Mouse (Mus musculus) embryonic facial prominence, embryonic 15.5 days (tissue): ENCODE data around the gene Map4k2. TPM values are rescaled to one million over a fixed set of nuclear protein-coding genes. Genes with fewer than 3 reads are reported as not detected.

Experiments
- ATAC-seq: fragments of 200-750 bp; cut with Nextera tagmentation; 2 replicates; pipeline ENCODE4 v1.8.0; 2017; ENCODE audit warnings: low read depth, moderate TSS enrichment; ENCODE audit not compliant: insufficient number of reproducible peaks, low FRiP score, low TSS enrichment
- H3K27ac ChIP-seq: fragments of 300-500 bp; sonication (generic); replicated peaks from 2 replicates; pipeline ENCODE4 v1.5.1; 2015; ENCODE audit warnings: mild to moderate bottlenecking, inconsistent platforms
- H3K27me3 ChIP-seq: fragments of 300-500 bp; sonication (generic); 2 replicates; pipeline ENCODE4 v1.6.1; 2015; ENCODE audit warnings: inconsistent platforms
- H3K36me3 ChIP-seq: fragments of 300-500 bp; sonication (generic); 2 replicates; pipeline ENCODE4 v1.6.1; 2015; ENCODE audit warnings: mild to moderate bottlenecking, inconsistent platforms
- H3K4me1 ChIP-seq: fragments of 300-500 bp; sonication (generic); 2 replicates; pipeline ENCODE4 v1.6.1; 2015; ENCODE audit warnings: inconsistent platforms
- H3K4me2 ChIP-seq: fragments of 300-500 bp; sonication (generic); replicated peaks from 2 replicates; pipeline ENCODE4 v1.6.1; 2015; ENCODE audit warnings: mild to moderate bottlenecking, inconsistent platforms
- H3K4me3 ChIP-seq: fragments of 300-500 bp; sonication (generic); replicated peaks from 2 replicates; pipeline ENCODE4 v1.5.1; 2015; ENCODE audit warnings: mild to moderate bottlenecking, inconsistent platforms
- H3K9ac ChIP-seq: fragments of 300-500 bp; sonication (generic); 2 replicates; pipeline ENCODE4 v1.6.1; 2015; ENCODE audit warnings: inconsistent platforms
- H3K9me3 ChIP-seq: fragments of 300-500 bp; sonication (generic); replicated peaks from 2 replicates; pipeline ENCODE4 v1.6.1; 2016; ENCODE audit warnings: inconsistent platforms
- WGBS: fragments of 180-500 bp; shearing (Covaris S2); methylation state at CpG from one replicate; pipeline ENCODE4 v1.1.7; 2015; 5-methylcytosine and 5-hydroxymethylcytosine counted together
- polyA plus RNA-seq: library from polyadenylated mRNA; unstranded; fragments of >200 nt; fragmentation: Nextera tagmentation; extraction: Ambion mirVana; gene quantifications from 2 replicates; pipeline ENCODE4 v1.2.1, GENCODE M21; 2015

Map4k2 gene
- polyA plus RNA-seq, 1 experiment from 2014 or later = 16.7 TPM

DNA sequence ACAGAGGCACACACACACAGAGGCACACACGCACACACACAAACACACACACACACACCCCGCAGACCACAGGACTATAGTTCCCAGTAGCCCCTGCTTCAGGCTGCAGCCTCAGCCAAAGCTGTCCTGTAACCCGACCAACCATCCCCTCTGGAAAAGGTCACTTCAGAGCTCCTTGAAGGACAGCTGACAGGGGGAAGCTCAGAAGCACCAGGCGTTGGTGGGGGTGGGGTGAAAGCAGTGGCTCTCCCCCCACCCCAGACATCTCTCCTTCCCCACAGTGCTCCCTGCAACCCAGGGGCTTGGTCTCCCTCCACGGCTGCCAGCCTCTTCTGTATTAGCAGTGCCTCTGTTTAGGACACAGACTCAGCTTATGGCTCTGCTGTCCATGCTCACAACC, 42.5 kb downstream of the Map4k2 start:
- Histone ChIP-seq H3K9me3 (no peaks in the 10 kb centered on the region), H3K27ac (peak overlapping the region; percentile 60), H3K4me1 (peaks cover 22% of the 10 kb centered on the region), H3K9ac (no peak overlapping the region), H3K4me3 (no peak overlapping the region), H3K4me2 (no peak overlapping the region), H3K27me3 (no peaks in the 10 kb centered on the region), H3K36me3 (peaks cover 9% of the 10 kb centered on the region)
- 30% methylated on average over 5 of the region's 5 CpGs for WGBS
- ATAC-seq = no peak

DNA sequence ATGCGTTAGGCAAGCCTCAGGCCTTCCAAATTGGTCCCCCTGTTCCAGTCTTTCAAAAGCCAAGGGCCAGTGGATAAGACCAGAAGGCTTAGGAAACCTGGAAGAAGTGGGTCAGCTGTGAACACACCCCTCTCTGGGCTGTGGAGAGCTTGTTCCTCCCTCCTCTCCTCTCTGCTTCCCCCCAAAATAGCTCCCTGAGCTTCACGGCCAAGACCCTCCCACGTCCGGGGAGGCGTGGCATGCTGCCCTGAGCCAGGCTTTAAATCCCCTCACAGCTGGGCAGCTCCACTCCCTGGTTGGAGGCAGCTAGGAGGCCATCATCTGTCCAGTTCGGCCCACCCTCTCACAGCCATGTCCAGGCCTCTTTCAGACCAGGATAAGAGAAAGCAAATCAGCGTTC, 43.2 kb downstream of the Map4k2 start, which contains the start of gene Pygm:
Pygm (plus strand) TSS at position 272 of the 400 bp plus-strand sequence.
- Histone ChIP-seq H3K27ac (peak within 1 kb of the TSS; percentile 60), H3K27me3 (0 out of 2 replicates have a peak, but pooled peaks cover 4% of the 10 kb centered on the region), H3K9me3 (no peaks in the 10 kb centered on the region), H3K36me3 (peaks cover 3% of the 10 kb centered on the region), H3K9ac (no peak within 1 kb of the TSS), H3K4me2 (0 out of 2 replicates have a peak within 1 kb of the TSS, but pooled peaks have one; percentile 3), H3K4me1 (peaks cover 25% of the 10 kb centered on the region), H3K4me3 (0 out of 2 replicates have a peak within 1 kb of the TSS, but pooled peaks have one; percentile 1)
- 18% methylated on average over 7 of the region's 7 CpGs for WGBS
- peak; percentile 61; the same call in 1 of the 2 replicates for ATAC-seq

DNA sequence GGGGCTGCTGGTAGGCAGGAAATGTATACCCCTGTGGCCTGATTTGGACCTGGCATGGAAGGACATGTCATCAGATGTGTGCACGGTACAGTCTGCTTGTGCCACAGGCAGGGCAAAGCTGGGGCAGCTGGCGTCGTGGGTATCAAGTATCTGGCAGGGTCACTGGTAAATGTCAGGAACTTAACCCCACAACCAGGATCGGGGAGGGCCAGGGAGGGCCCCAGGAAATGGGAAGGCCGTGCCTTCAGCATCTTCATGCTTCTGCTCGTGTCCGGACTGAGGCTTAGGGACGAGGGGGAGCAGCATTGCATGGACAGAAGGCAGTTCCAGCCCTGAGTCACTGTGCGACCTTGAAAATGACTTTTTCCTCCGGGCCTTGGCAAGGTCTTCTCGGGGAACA, 44.0 kb downstream of the Map4k2 start:
- H3K36me3 ChIP-seq = no peaks in the 10 kb centered on the region
- no peak overlapping the region for H3K9ac ChIP-seq
- ATAC-seq = no peak
- no peaks in the 10 kb centered on the region for H3K9me3 ChIP-seq
- peaks cover 33% of the 10 kb centered on the region for H3K4me1 ChIP-seq
- H3K27ac ChIP-seq = no peak overlapping the region
- 0 out of 2 replicates have a peak overlapping the region, but pooled peaks have one; percentile 1 for H3K4me3 ChIP-seq
- H3K4me2 ChIP-seq = 0 out of 2 replicates have a peak overlapping the region, but pooled peaks have one; percentile 3
- H3K27me3 ChIP-seq = 0 out of 2 replicates have a peak, but pooled peaks cover 4% of the 10 kb centered on the region
- WGBS = 56% methylated on average over 11 of the region's 11 CpGs

DNA sequence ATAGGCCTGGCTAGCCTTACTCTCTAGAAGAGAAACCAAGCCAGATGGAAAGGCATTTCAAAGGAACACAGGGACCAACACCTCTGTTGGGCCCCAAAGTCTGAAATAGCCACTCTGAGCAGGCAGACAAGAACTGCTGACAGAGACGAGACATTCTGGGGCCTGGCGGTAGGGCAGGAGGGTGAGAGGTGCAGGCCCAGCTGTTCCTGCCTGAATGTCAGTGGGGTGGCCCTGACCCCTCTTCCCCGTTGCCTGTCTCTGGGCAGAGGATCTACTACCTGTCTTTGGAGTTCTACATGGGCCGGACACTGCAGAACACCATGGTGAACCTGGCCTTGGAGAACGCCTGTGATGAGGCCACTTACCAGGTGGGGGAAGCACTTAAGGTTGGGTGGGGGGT, 44.5 kb downstream of the Map4k2 start:
- no peaks in the 10 kb centered on the region for H3K36me3 ChIP-seq
- 79% methylated on average over 5 of the region's 5 CpGs for WGBS
- no peaks in the 10 kb centered on the region for H3K9me3 ChIP-seq
- H3K27ac ChIP-seq = no peak overlapping the region
- H3K4me2 ChIP-seq = 0 out of 2 replicates have a peak overlapping the region, but pooled peaks have one; percentile 3
- no peak for ATAC-seq
- 0 out of 2 replicates have a peak, but pooled peaks cover 4% of the 10 kb centered on the region for H3K27me3 ChIP-seq
- H3K4me1 ChIP-seq = peaks cover 33% of the 10 kb centered on the region
- H3K9ac ChIP-seq = no peak overlapping the region
- H3K4me3 ChIP-seq = no peak overlapping the region

DNA sequence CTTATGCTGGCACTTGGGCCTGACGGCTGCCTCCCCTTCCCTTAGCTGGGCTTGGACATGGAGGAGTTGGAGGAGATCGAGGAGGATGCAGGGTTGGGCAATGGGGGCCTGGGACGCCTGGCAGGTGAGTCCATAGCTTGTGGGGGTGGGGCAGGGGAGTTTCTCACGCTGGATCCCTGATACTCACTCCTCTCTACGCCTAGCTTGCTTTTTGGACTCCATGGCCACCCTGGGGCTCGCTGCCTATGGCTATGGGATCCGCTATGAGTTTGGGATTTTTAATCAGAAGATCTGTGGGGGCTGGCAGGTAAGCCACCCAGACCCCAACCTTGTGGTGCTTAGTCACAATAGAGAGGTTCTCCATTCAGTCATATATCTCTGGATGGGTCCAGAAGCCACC, 44.9 kb downstream of the Map4k2 start:
- 76% methylated on average over 7 of the region's 7 CpGs for WGBS

DNA sequence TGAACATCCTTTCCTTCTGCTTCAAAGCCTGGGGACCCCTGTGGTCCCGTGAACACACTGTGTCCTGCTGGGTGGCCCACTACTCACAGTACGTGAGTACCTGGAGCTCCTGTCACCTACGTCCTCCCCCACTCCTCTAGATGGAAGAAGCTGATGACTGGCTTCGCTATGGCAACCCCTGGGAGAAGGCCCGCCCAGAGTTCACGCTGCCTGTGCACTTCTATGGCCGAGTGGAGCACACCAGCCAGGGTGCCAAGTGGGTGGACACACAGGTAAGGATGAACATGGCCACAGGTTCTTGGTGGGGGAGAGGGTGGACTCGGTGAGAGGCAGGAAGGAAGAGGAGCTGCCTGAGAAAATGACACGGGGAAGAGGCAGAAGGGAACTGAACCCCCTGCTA, 45.3 kb downstream of the Map4k2 start:
- Histone ChIP-seq H3K9ac (no peak overlapping the region), H3K27me3 (0 out of 2 replicates have a peak, but pooled peaks cover 4% of the 10 kb centered on the region), H3K9me3 (no peaks in the 10 kb centered on the region), H3K36me3 (no peaks in the 10 kb centered on the region), H3K4me2 (no peak overlapping the region), H3K4me1 (peaks cover 33% of the 10 kb centered on the region), H3K4me3 (no peak overlapping the region), H3K27ac (no peak overlapping the region)
- WGBS = 67% methylated on average over 9 of the region's 9 CpGs
- no peak for ATAC-seq

More for the DNA sequence above, 44.9 kb downstream of the Map4k2 start:
- H3K4me1 ChIP-seq = peaks cover 33% of the 10 kb centered on the region
- H3K27ac ChIP-seq = no peak overlapping the region
- H3K36me3 ChIP-seq = no peaks in the 10 kb centered on the region
- ATAC-seq = no peak
- H3K4me2 ChIP-seq = no peak overlapping the region
- no peak overlapping the region for H3K4me3 ChIP-seq
- H3K9me3 ChIP-seq = no peaks in the 10 kb centered on the region
- H3K27me3 ChIP-seq = 0 out of 2 replicates have a peak, but pooled peaks cover 4% of the 10 kb centered on the region
- H3K9ac ChIP-seq = no peak overlapping the region

- 0 out of 2 replicates have a peak, but pooled peaks cover 4% of the 10 kb centered on the region for H3K27me3 ChIP-seq
- WGBS = 88% methylated on average over 13 of the region's 13 CpGs
- ATAC-seq = no peak
Observed at GRCm38 (mm10) chr19:6388006-6388405, 47.1 kb downstream of the Map4k2 start.

GRCm38 (mm10) chr19:6389803-6390202, 48.9 kb downstream of the Map4k2 start:
- 0 out of 2 replicates have a peak, but pooled peaks have one; percentile 13 for ATAC-seq
- no peaks in the 10 kb centered on the region for H3K9me3 ChIP-seq
- peak overlapping the region; percentile 42 for H3K4me2 ChIP-seq
- H3K27ac ChIP-seq = no peak overlapping the region
- H3K27me3 ChIP-seq = 0 out of 2 replicates have a peak, but pooled peaks cover 4% of the 10 kb centered on the region
- no peak overlapping the region for H3K9ac ChIP-seq
- 3% methylated on average over 16 of the region's 16 CpGs for WGBS
- no peaks in the 10 kb centered on the region for H3K36me3 ChIP-seq
- H3K4me1 ChIP-seq = peaks cover 18% of the 10 kb centered on the region
- H3K4me3 ChIP-seq = peak overlapping the region; percentile 29

More at GRCm38 (mm10) chr19:6388006-6388405, 47.1 kb downstream of the Map4k2 start:
- H3K27ac ChIP-seq = no peak overlapping the region
- no peaks in the 10 kb centered on the region for H3K36me3 ChIP-seq
- H3K4me3 ChIP-seq = no peak overlapping the region
- H3K9me3 ChIP-seq = no peaks in the 10 kb centered on the region
- no peak overlapping the region for H3K4me2 ChIP-seq
- no peak overlapping the region for H3K9ac ChIP-seq
- peaks cover 33% of the 10 kb centered on the region for H3K4me1 ChIP-seq

GRCm38 (mm10) chr19:6390251-6390650, 49.3 kb downstream of the Map4k2 start:
- Histone ChIP-seq H3K4me1 (peaks cover 13% of the 10 kb centered on the region), H3K27me3 (0 out of 2 replicates have a peak, but pooled peaks cover 4% of the 10 kb centered on the region), H3K9ac (no peak overlapping the region), H3K4me2 (0 out of 2 replicates have a peak overlapping the region, but pooled peaks have one; percentile 42), H3K36me3 (no peaks in the 10 kb centered on the region), H3K27ac (no peak overlapping the region), H3K4me3 (no peak overlapping the region), H3K9me3 (no peaks in the 10 kb centered on the region)
- WGBS = 53% methylated on average over 6 of the region's 6 CpGs
- no peak for ATAC-seq

- WGBS = 91% methylated on average over 14 of the region's 14 CpGs
- no peaks in the 10 kb centered on the region for H3K9me3 ChIP-seq
- no peak overlapping the region for H3K4me3 ChIP-seq
- no peak overlapping the region for H3K4me2 ChIP-seq
- ATAC-seq = no peak
- no peak overlapping the region for H3K27ac ChIP-seq
- H3K4me1 ChIP-seq = peaks cover 11% of the 10 kb centered on the region; the same call in 1 of the 2 replicates
- no peak overlapping the region for H3K9ac ChIP-seq
- no peaks in the 10 kb centered on the region for H3K36me3 ChIP-seq
- 0 out of 2 replicates have a peak, but pooled peaks cover 4% of the 10 kb centered on the region for H3K27me3 ChIP-seq
Observed at GRCm38 (mm10) chr19:6392743-6393393, 51.9 kb downstream of the Map4k2 start.

DNA sequence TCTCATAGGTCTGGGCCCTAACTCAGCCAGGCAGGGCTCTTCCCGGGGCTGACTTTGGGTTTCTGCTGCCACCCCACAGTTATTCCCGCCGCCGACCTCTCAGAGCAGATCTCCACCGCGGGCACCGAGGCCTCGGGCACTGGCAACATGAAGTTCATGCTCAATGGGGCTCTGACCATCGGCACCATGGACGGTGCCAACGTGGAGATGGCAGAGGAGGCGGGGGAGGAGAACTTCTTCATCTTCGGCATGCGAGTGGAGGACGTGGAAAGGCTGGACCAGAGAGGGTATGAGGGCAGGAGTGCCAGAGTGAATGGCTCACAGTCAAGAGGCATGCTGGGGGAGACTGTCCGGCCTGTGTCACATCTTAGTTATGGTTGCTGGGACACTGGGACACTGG, 52.7 kb downstream of the Map4k2 start:
- Histone ChIP-seq H3K27ac (no peak overlapping the region), H3K4me2 (no peak overlapping the region), H3K36me3 (no peaks in the 10 kb centered on the region), H3K9ac (no peak overlapping the region), H3K4me3 (no peak overlapping the region), H3K4me1 (peaks cover 15% of the 10 kb centered on the region), H3K27me3 (0 out of 2 replicates have a peak, but pooled peaks cover 4% of the 10 kb centered on the region), H3K9me3 (no peaks in the 10 kb centered on the region)
- no peak for ATAC-seq
- WGBS = 89% methylated on average over 16 of the region's 16 CpGs
